Mouse (Mus musculus) left cerebral cortex, adult 18-20 months (tissue): ENCODE data around the gene Bclaf3. TPM values are rescaled to one million over a fixed set of nuclear protein-coding genes. Genes with fewer than 3 reads are reported as not detected.

Experiments
- DNase-seq, 2 experiments: peaks; one replicate each; pipeline ENCODE4 v3.0.0; 2021 to 2022; ENCODE audit warnings: low spot score in 2 of 2, mixed read lengths in 1 of 2
- total RNA-seq, 2 experiments: library from RNA; stranded (reverse); gene quantifications; 2 replicates each; pipeline ENCODE4 v1.2.3; 2021

The Bclaf3 gene
- total RNA-seq, 2 experiments from 2014 or later: 14.1 to 14.2 TPM

DNA sequence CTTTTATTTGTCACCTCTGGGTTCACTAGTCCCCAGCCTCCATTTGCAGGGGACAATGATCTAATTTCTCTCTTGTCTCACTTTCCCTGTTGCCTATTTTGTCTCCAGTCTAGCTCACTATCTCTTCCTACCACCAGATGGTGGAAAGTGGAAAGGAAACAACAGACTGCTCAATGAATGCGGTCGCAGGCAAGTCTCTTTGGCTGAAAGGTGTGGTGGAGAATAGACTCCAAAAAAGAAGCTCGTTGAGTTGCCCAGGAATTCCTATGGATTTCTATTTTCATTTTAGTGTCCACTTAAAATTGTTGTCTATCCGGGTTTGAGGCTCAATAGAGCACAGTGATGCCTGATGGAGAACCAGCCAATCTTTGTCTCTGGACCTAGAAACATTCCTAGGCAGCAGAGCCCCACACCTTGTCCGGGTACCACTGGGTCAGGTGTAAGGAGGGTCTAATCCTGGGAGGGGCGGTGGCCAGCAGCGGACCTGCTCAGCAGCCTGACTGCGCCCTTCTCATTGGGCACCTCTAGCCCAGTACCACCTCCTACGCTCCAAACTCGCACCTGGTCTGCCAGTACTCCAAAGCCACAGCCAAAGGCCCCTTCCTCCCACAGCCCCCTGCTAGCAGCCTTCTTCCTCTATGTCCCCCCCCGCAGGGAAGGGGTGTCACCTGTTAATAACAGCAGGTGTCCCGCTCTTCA lies 99.9 kb downstream of the Bclaf3 start:
- DNase-seq: peak in 1 of 2 experiments; percentile 14

DNA sequence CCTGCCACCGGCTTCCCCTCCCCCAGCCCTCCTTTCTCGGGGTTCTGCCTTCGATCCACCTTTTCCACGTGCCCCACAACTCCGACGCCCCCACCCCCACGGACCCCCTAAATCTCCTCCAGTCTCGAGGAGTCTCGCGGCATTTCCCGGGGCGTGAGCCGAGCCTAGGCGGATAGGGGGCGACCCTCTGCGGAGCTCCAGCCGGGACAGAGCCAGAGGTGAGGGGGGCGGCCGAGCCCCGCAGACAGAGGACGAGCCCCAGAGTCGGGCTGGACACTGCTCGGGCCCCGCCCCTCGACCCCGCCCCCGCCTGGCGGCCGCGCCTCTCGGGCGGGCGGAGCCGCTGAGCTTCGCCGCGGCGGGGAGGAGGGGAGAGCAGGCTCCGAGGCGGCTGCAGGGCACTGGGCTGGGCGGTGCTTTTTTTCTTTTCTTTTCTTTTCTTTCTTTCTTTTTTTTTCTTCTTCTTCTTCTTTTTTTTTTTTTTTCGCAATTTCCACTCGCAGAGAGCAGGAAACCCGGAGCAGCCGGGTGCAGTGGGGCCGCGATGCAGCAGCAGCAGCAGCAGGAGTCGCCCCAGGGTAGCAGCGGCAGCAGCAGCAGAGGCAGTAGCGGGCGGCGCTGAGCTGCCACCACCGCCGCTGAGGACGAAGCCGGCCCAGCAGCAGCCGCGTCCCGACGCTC lies 100.6 kb downstream of the Bclaf3 start, which contains the start of gene Sh3kbp1:
Gene Sh3kbp1 (plus strand): TSS at position 366 of the 681 bp plus-strand sequence.
- peak; percentile 36 to 59 for DNase-seq

DNA sequence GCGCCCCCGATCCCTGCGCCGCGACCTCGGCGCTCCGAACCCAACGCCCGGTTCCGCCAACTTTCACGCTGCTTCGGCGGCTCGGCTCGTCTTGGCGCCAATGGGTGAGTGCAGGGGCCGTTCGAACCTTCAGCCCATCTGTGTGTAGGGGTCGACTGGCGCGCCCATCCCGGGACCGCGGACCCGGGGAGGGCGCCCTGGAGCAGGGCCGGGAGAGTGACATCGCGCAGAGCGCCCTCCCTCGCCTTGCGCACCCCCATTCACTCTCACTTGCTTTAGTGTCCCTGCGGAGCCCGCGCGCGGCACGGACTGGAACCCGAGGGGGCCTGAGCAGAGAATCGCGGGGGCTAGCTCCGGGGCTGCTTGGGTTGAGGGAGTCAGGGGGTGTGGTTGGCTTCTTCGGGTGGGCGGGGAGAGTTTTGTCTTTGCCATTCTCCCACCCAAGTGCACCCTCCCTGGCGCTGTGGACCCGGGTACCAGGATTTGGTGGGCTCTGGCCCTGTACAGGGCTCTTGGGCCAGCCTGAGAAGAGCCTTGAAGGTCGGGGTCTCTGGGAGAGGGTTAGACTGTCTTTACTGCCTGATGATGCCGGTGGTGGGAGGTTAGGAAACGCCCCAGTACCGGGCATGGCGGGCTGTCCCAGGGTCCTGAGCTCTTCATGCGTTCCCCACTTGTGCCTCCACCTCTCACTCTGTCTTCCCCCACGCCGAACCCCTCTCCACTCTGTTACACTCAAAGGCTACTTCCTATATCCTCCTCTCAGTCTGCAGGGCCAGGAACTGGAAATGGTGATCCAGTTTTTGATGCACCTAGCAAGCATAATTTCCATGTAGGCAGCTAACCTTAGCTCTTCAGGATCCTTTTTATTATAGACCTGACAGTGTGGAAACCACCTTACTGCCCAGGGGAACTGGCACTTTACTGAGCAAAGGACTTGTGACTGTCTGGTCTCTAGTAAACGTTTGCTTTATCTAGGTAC lies 101.4 kb downstream of the Bclaf3 start:
- peak; percentile 4 to 20 for DNase-seq

DNA sequence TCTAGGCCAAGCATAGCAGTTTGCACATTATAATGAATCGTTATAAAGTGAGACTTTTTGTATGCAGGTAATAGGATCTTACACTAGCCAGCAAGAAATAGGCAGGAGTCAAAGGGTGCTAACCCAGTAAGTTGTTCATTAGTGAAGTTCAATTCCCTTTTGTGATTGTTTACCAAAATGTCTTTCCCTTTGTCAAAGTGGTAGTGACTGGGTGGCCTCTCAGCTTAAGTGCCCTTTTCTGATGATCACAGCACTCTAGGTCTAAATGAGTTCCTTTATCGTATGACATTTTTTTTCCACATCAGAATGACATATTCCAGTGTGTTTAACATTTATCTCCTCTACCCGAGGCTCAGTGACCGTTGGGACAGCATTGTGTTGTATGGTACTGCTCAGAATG lies 102.1 kb downstream of the Bclaf3 start:
- no peak for DNase-seq

DNA sequence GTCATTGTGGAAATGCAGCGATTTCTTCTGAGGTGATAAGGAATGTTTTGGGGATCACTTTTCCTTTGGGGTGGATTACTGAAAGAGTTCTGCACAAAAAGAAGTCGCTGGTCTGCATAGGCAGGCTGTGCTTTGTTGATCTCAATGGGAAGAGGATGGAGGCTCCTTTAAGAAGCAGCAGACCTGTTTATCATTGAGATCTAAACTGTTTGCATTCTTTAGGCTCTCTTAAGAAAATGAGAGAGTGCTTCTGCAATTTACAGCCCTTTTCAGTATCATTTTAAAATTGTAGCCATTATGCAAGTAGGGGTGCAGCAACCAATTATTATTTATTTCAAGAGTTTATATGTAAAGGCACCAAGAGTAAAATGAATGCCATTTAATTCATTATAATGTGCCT lies 102.7 kb downstream of the Bclaf3 start:
- DNase-seq: no peak

DNA sequence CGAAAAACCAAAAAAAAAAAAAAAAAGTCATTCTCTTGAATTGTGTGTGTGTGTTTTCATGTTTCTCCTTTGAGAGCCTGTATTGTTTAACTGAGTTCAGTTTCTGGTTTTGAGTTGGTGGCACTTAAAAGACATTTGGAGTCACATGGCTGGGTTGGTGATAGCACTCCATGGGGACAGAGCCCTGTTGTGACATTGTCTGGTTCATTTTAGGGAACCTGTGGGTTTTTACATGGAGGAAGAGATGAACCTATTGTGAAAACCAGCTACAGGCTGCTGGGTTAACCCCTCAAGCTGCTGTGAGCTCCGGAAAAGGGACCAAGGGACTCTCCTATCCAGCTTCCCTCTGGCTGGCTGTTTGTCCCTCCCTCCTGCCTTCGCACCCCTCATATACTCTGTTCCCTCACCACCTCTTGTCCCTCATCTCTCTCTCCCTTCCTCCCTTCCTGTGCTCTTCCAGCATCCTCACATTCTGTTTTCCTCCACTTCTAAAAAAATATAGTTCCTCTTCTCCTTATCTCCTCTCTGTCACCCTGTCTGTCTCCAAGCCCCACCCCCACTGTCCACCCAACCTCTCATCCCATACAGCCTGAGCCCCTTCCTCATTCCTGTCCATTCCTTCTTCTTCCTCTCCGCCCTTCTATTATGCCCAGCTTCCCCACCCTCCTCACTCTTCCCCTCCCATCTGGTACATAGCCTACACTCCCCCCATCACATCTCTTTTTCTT lies 112.2 kb downstream of the Bclaf3 start:
- DNase-seq: no peak

DNA sequence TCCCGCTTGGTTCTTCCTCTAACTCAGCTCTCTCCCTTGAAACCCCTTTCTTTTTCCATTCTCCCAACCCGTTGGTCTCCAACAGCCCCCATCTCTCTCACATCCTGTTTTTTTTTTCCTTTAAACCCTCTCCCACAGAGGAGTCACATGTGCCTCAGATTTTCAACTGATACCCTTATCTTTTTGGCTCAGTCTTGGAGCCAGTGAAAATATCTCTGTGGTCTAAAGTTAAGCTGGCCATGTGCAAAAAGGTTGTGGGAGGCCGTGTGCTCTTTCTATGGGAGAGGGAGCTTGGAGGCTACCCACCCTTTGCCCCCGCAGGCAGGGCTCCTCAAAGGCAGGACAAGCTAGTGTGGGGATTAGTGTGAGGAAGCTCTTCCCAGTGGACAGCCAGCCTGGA lies 113.5 kb downstream of the Bclaf3 start:
- DNase-seq: no peak

Other genes starting within 250 kb of the Bclaf3 start
- gene Eif1ax, start 154.5 kb upstream of the Bclaf3 start, total RNA-seq: 100 to 1,000 TPM; 121 to 128 TPM
- 100 to 1,000 TPM; 112 to 127 TPM for gene Map7d2, start 112.1 kb upstream of the Bclaf3 start, total RNA-seq
- gene Sh3kbp1, start 100.6 kb downstream of the Bclaf3 start, total RNA-seq: 10 to 100 TPM; 55.9 to 59.4 TPM